Mouse (Mus musculus) ovary, postnatal 10 days (tissue): Measurements from ENCODE around the gene Rab21.

Source experiments
- DNase-seq: peaks from one replicate; pipeline ENCODE4 v3.0.0; 2022; ENCODE audit warnings: low spot score

Rab21 gene

GRCm38 (mm10) chr10:115281381-115281780 lies 34.0 kb downstream of the Rab21 start:
- DNase-seq, result no peak

- no peak for DNase-seq
Measured at GRCm38 (mm10) chr10:115271649-115272048, 43.7 kb downstream of the Rab21 start.

DNA sequence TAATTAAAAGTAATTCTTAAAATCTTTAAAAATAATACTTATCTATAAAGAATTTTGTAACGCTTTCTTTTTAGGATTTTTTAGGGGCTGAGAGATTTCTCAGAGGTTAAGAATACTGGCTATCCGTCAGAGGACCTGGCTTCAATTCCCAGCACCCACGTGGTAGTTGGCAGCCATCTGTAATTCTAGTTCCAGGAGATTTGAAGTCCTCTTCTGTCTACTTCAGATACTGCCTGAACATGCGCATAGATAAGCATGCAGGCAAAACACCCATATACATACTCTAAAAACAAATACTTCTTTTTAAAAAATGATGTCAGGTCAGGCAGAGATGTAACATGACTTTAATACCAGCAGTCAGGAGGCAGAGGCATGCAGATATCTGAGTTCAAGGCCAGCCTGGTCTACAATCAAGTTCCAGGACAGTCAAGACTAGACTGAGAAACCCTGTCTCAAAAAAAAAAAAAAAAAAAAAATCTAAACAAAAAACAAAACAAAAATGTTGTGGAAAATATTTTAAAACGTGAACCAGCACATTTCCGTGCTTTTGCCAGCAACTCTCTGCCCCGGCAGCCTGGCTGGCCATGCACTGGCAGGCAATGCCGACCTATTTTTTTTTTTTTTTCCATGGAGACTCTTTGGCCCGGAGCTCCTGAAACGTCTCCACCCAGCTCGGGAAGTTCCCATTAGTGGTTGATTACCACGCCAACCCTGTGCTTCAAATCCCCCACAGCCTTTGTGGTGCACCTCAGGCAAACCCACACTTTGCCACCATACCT lies 44.6 kb downstream of the Rab21 start:
- DNase-seq, result no peak

GRCm38 (mm10) chr10:115262926-115263562 lies 52.4 kb downstream of the Rab21 start:
- no peak for DNase-seq

- no peak for DNase-seq
Measured at GRCm38 (mm10) chr10:115262261-115262660, 53.1 kb downstream of the Rab21 start.

DNA sequence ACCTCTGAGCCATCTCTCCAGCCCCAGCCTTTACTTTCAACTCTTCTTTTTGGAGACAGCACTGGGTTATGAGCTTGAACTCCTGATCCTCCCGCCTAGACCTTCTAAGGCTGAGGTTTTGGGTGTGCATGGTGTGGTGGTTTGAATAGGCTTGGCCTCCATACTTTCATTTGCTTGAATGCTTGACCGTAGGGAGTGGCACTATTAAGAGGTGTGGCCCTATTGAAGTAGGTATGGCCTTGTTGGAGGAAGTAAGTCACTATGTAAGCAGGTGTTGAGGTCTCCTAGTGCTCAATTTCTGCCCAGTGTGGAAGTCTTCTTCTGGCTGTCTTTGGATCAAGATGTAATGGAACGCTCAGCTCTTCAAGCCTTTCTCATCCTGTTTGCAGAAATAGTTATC lies 54.0 kb downstream of the Rab21 start:
- no peak for DNase-seq

- DNase-seq, result no peak
Measured at GRCm38 (mm10) chr10:115256162-115256561, 59.2 kb downstream of the Rab21 start.

- DNase-seq, result no peak
Measured at GRCm38 (mm10) chr10:115253521-115253920, 61.9 kb downstream of the Rab21 start.

DNA sequence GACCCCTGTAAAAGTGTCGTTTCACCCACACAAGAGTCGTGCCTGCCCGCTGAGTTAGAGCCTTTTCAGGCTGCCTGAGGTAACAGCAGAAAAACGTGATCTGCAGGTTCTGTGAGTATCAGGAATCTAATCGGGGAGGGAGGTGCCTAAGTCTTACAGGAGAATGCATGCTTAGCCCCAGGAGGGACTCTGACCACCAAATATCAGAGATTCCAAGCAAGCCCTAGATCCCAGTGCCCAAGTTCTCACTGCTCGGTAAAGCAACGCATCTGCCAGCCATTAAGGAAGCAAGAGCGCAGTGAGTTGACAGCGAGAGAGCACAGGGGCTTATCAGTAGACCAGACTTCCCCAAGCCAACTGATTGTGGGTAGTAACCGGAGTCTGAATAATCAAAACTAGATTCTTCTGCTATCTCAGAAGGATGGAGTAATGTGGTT lies 63.1 kb downstream of the Rab21 start:
- no peak for DNase-seq

DNA sequence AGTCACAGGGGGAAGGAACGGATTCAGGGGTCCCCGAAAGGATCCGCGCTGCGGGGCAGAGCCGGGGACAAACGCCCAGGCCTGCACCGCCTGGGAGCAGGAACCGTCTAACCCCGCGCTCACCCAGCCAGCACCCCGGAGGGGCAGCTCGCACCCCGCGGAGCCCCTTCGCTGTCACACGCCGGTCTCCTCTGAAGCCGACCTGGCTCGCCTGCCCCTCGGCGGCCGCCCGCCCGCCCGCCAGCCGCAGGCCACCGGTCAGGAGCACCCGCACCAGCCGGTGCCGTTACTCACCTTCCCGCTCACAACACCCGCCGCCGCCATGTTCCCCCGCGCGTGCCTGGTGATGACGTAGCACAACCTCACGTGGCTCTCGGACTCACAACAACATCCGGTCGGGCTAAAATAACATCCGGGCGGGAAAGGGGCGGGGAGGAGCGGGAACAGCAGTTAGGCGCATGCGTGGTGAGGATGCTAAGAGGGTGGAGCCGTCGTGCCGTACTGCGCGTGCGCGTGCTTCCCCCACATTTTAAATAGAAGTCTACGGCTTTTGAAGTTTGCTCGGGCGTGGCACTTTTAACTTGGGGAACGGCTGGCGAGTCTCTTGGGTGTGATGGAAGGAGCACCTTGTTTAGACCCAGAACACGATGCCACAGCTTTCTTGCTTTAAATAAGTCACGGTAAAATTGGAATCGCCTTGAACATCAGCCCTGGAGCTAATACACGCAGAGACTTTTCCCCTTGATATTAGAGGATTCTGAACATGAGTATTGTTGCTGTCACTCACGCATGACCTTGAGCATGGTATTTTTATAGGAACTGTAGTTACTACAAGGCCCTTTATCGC lies 64.1 kb downstream of the Rab21 start, which contains the start of gene Tbc1d15:
Gene Tbc1d15 (minus strand): TSS at position 380 of the 847 bp plus-strand sequence.
- DNase-seq, result peak; percentile 85

GRCm38 (mm10) chr10:115250235-115251087 lies 64.9 kb downstream of the Rab21 start:
- no peak for DNase-seq

DNA sequence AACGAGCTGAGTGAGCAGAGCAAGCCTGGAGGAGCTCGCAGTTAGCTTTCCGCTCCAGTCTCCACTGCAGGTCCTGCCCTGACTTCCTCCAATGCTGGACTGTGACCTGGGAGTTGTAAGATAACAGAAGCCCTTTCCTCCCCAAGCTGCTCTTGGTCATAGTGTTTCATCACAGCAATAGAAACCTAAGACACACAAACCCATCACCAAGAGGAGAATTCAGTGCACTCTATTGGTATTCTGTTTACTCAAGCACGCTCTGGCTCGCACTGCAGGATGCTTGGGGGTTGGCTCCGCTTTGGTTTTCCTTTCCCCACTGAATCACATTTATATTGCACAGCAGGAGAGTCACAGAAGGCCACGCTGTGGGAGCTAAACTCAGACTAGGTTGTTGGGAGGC lies 67.4 kb downstream of the Rab21 start:
- DNase-seq, result no peak

DNA sequence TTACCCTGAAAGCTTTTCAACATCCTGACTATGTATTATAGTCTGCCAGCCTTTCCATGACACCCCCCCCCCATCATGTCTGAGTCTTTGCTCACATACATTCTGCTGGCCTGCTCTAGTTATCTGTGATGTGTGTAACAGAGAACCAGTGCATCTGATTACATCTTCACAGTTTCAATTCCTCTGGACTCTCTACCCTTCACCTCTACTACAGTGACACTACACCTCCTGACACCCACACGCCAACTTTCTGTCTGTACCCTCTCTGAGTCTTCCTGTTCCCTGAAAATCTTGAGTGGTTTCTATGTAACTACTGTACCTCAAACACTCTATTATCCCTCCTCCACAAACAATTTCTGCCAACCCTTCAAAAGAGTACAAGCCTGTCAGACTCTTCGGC lies 69.9 kb downstream of the Rab21 start:
- DNase-seq, result no peak

- DNase-seq, result no peak
Measured at GRCm38 (mm10) chr10:115241082-115241595, 74.3 kb downstream of the Rab21 start.

DNA sequence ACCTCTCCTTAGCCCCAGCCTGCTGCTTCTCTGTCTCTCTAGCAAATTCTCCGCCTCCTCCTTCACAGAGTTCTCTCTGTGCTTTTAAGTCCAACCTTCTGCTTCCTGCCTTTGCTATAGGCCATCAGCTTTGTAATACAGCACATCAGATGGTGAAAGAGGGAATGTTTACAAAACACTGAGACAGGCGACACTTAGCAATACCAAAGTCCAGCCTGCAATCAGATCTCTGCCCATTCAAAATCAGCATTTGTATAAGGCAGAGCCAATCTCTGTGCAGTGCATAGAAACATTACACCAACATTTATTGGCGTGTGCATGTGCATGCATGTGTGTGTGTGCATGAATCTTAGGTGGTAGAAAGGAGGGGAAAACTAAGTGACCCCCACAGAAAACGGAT lies 77.5 kb downstream of the Rab21 start:
- no peak for DNase-seq
